Mouse (Mus musculus) adrenal gland, postnatal 36 days (tissue): ENCODE data around the gene Smco1. TPM values are rescaled to one million over a fixed set of nuclear protein-coding genes. Genes with fewer than 3 reads are reported as not detected.

Experiments used
- DNase-seq, 2 experiments: peaks; one replicate each; pipeline ENCODE4 v3.0.0; 2021; ENCODE audit warnings: mixed read lengths in 1 of 2
- microRNA-seq: library from miRNA; unstranded; fragments of <30 nt; microRNA quantifications from one replicate; pipeline ENCODE4 v1.2.0, GENCODE M21; 2021
- total RNA-seq, 2 experiments: library from RNA; stranded (reverse); gene quantifications; 2 replicates each; pipeline ENCODE4 v1.2.3; 2021

The Smco1 gene
- total RNA-seq, 2 experiments from 2014 or later, result 0.30 TPM; not detected in 1

- no peak for DNase-seq
Measured at GRCm38 (mm10) chr16:32311970-32312369, 40.7 kb downstream of the Smco1 start.

DNA sequence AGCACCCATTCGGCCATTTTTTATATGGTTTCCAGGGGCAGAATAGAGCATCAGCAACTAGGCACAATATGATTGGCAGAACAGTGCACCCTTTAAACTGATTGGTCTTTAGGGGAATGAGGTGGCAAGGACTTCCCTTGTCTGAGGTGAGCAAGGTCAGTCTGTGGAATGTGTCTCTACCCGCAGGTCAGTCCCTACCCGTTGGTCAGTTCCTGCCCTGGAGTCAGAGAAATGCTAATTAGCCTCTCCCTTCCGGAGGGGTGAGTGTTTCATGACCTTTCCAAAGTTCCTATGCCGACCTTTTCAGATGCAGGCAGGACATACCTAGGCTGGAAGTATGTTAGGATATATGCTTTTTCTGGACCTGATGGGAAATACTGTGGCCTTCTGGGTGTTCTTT is 41.1 kb downstream of the Smco1 start:
- DNase-seq, result no peak

DNA sequence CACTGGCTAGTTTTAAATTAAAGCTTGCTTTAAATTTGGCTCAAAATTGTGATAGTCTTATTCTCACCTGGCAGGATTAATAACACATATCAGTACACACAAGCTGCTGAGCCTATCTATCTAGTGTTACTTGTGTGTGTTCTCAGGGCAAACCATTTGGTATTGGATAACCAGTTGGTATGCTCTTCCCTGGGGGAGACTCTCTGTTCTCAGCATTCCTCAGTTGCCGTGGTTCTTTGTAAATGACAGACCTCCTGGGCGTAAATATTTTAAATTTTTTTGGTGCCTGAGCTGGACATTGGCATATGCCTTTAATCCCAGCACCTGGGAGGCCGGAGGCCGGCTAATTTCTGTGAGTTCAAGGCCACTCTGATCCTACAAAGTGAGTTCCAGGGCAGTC is 41.6 kb downstream of the Smco1 start:
- no peak for DNase-seq

- no peak for DNase-seq
Measured at GRCm38 (mm10) chr16:32316601-32317000, 45.3 kb downstream of the Smco1 start.

- no peak for DNase-seq
Measured at GRCm38 (mm10) chr16:32323953-32324352, 52.7 kb downstream of the Smco1 start.

Small RNA genes lying within 50 kb of the gene (microRNA-seq; reads per million reads assigned to microRNA genes)
- not detected for gene Mir1946a

Other genes starting within 250 kb of the Smco1 start
- 10 to 100 TPM; 57.5 to 67.9 TPM for gene Pak2, start 192.1 kb upstream of the Smco1 start, total RNA-seq
- gene Pigx, start 171.7 kb upstream of the Smco1 start, total RNA-seq, result 10 to 100 TPM; 25.9 to 34.1 TPM
- 10 to 100 TPM; 11.7 to 12.6 TPM for gene Cep19, start 171.7 kb upstream of the Smco1 start, total RNA-seq
- 1 to 10 TPM; 5.3 to 8.2 TPM for gene Nrros, start 105.9 kb upstream of the Smco1 start, total RNA-seq
- not detected for gene Bex6, start 91.6 kb upstream of the Smco1 start, total RNA-seq
- gene Fbxo45, start 24.3 kb upstream of the Smco1 start, total RNA-seq, result 10 to 100 TPM; 20.7 to 21.4 TPM
- 10 to 100 TPM; 13.7 to 14.8 TPM for gene Wdr53, start 24.2 kb upstream of the Smco1 start, total RNA-seq
- 10 to 100 TPM; 24.6 to 27.7 TPM for gene Rnf168, start 6.0 kb downstream of the Smco1 start, total RNA-seq
- 10 to 100 TPM; 57.4 to 70.5 TPM for gene Ubxn7, start 60.8 kb downstream of the Smco1 start, total RNA-seq
- under 1 TPM in 1 of 2 experiments, not detected in 1; 0.56 TPM for gene Tm4sf19, start 129.0 kb downstream of the Smco1 start, total RNA-seq
- gene Tctex1d2, start 148.2 kb downstream of the Smco1 start, total RNA-seq, result 1 to 10 TPM; 6.6 to 7.7 TPM
- 100 to 1,000 TPM in 1 of 2 experiments, 10 to 100 TPM in 1; 86.1 to 103 TPM for gene Pcyt1a, start 159.5 kb downstream of the Smco1 start, total RNA-seq
- gene Slc51a, start 216.4 kb downstream of the Smco1 start, total RNA-seq, result under 1 TPM in 1 of 2 experiments, not detected in 1; 0.36 TPM
- gene Zdhhc19, start 224.8 kb downstream of the Smco1 start, total RNA-seq, result not detected